Mouse (Mus musculus) ES-E14 (cell line): ENCODE data around the gene Acoxl. TPM values are rescaled to one million over a fixed set of nuclear protein-coding genes. Genes with fewer than 3 reads are reported as not detected.
A peak's percentile ranks its signal among the peaks of the same experiment; 100 is the strongest.

ENCODE experiments used
- DNase-seq: peaks from one replicate; pipeline ENCODE4 v3.0.0-alpha.2; 2013; ENCODE audit warnings: low read depth, low spot score
- H3K27ac ChIP-seq: 2 replicates; pipeline ENCODE4 v1.5.1; 2012; ENCODE audit warnings: low read depth, mild to moderate bottlenecking, low read length, moderate library complexity, mixed read lengths; ENCODE audit not compliant: poor library complexity, insufficient read depth, severe bottlenecking
- H3K36me3 ChIP-seq: 2 replicates; pipeline ENCODE4 v1.6.1; 2012; ENCODE audit warnings: mild to moderate bottlenecking, low read length, moderate library complexity, mixed read lengths; ENCODE audit not compliant: control insufficient read depth, poor library complexity, insufficient read depth, severe bottlenecking
- H3K4me1 ChIP-seq, 2 experiments: fragments of 150-350 bp in 1 of 2; sonication (generic) in 1 of 2; 2 replicates each; pipeline ENCODE4 v1.6.1; 2012; ENCODE audit warnings: low read length in 2 of 2, mild to moderate bottlenecking in 1 of 2, mixed read lengths in 1 of 2; ENCODE audit not compliant: control insufficient read depth in 2 of 2, insufficient read depth in 2 of 2, poor library complexity in 1 of 2
- H3K4me3 ChIP-seq, 2 experiments: fragments of 150-350 bp in 1 of 2; sonication (generic) in 1 of 2; 2 replicates each; pipeline ENCODE4 v1.5.1; 2012; ENCODE audit warnings: low read length in 2 of 2, low read depth in 1 of 2, mild to moderate bottlenecking in 1 of 2, mixed read lengths in 1 of 2; ENCODE audit not compliant: insufficient read depth in 1 of 2, poor library complexity in 1 of 2, severe bottlenecking in 1 of 2
- H3K9ac ChIP-seq: 2 replicates; pipeline ENCODE4 v1.6.1; 2012; ENCODE audit warnings: low read depth, mild to moderate bottlenecking, low read length, mixed read lengths; ENCODE audit not compliant: poor library complexity, insufficient read depth, severe bottlenecking
- H3K9me3 ChIP-seq: fragments of 150-350 bp; sonication (generic); 2 replicates; pipeline ENCODE4 v1.6.1; 2012; ENCODE audit warnings: low read depth, mild to moderate bottlenecking, low read length; ENCODE audit not compliant: control insufficient read depth, insufficient read depth
- CHD2 ChIP-seq: IDR thresholded peaks from 2 replicates; pipeline ENCODE4 v1.6.1; 2014; ENCODE audit warnings: mild to moderate bottlenecking, low read depth, low read length, inconsistent platforms
- HCFC1 ChIP-seq: IDR thresholded peaks from 2 replicates; pipeline ENCODE4 v1.6.1; 2012; ENCODE audit warnings: low read length, inconsistent platforms, borderline replicate concordance; ENCODE audit not compliant: insufficient read depth
- MAFK ChIP-seq: IDR thresholded peaks from 2 replicates; pipeline ENCODE4 v1.6.1; 2014; ENCODE audit warnings: mild to moderate bottlenecking, low read depth, low read length, inconsistent platforms; ENCODE audit not compliant: insufficient read depth
- ZC3H11A ChIP-seq: IDR thresholded peaks from 2 replicates; pipeline ENCODE4 v1.6.1; 2012; ENCODE audit warnings: low read depth, mild to moderate bottlenecking, inconsistent platforms, low read length, borderline replicate concordance
- ZNF384 ChIP-seq: IDR thresholded peaks from 2 replicates; pipeline ENCODE4 v1.6.1; 2012; ENCODE audit warnings: low read depth, low read length, inconsistent platforms
- in situ Hi-C, 2 experiments: fragments of 600-800 bp; cut with MboI; formaldehyde crosslinking; loops; one replicate each; pipeline ENCODE4 v1.15.1; 2025; ENCODE audit warnings: low sequenced_read_pairs in 2 of 2, inconsistent platforms in 1 of 2; ENCODE audit not compliant: unreplicated experiment in 2 of 2
- total RNA-seq: library from RNA; depleted of rRNA; stranded (reverse); fragments of 300-350 nt; gene quantifications from 2 replicates; pipeline ENCODE4 v1.2.3, GENCODE M21; 2012

Acoxl gene
- total RNA-seq, 1 experiment: 0.98 TPM

- H3K9ac ChIP-seq: peak overlapping the region; percentile 51
- in situ Hi-C loops: no loop called here
- no peak for TF ChIP-seq ZC3H11A
- TF ChIP-seq ZNF384: no peak
- TF ChIP-seq HCFC1: no peak
- no peak for TF ChIP-seq MAFK
- TF ChIP-seq CHD2: no peak
- H3K9me3 ChIP-seq: no peaks in the 10 kb centered on the region
- peaks cover 0 to 19% of the 10 kb centered on the region in 2 experiments; a peak in 3 of 4 replicates for H3K4me1 ChIP-seq
- H3K4me3 ChIP-seq: no peak overlapping the region; a peak in 1 of 4 replicates
- no peak for DNase-seq
- no peak overlapping the region for H3K27ac ChIP-seq
- H3K36me3 ChIP-seq: peaks cover 49% of the 10 kb centered on the region
Measured at GRCm38 (mm10) chr2:128152211-128152610, 313.5 kb downstream of the Acoxl start.

- Histone ChIP-seq H3K9me3 (no peaks in the 10 kb centered on the region), H3K27ac (no peak overlapping the region), H3K36me3 (peaks cover 45% of the 10 kb centered on the region), H3K4me1 (peaks cover 0 to 19% of the 10 kb centered on the region in 2 experiments; a peak in 3 of 4 replicates), H3K9ac (peak overlapping the region; percentile 51), H3K4me3 (peak overlapping the region in 1 of 2 experiments; percentile 16; a peak in 2 of 4 replicates)
- no peak for TF ChIP-seq ZC3H11A
- no peak for TF ChIP-seq CHD2
- no peak for TF ChIP-seq ZNF384
- no peak for TF ChIP-seq HCFC1
- TF ChIP-seq MAFK: no peak
- in situ Hi-C loops: no loop called here
- DNase-seq: no peak
Measured at GRCm38 (mm10) chr2:128152845-128153550, 314.3 kb downstream of the Acoxl start.

- Histone ChIP-seq H3K4me1 (peaks cover 0 to 19% of the 10 kb centered on the region in 2 experiments; a peak in 3 of 4 replicates), H3K36me3 (peaks cover 46% of the 10 kb centered on the region), H3K9me3 (no peaks in the 10 kb centered on the region), H3K4me3 (no peak overlapping the region), H3K9ac (no peak overlapping the region), H3K27ac (no peak overlapping the region)
- in situ Hi-C loops: no loop called here
- DNase-seq: no peak
- no peak for TF ChIP-seq HCFC1
- no peak for TF ChIP-seq CHD2
- TF ChIP-seq ZC3H11A: no peak
- no peak for TF ChIP-seq ZNF384
- TF ChIP-seq MAFK: no peak
Measured at GRCm38 (mm10) chr2:128153551-128153910, 314.9 kb downstream of the Acoxl start.

GRCm38 (mm10) chr2:128155412-128156066, 316.9 kb downstream of the Acoxl start:
- Histone ChIP-seq H3K4me1 (peaks cover 0 to 19% of the 10 kb centered on the region in 2 experiments; a peak in 3 of 4 replicates), H3K9ac (no peak overlapping the region), H3K9me3 (no peaks in the 10 kb centered on the region), H3K4me3 (no peak overlapping the region), H3K27ac (no peak overlapping the region), H3K36me3 (peaks cover 46% of the 10 kb centered on the region)
- no peak for TF ChIP-seq ZC3H11A
- TF ChIP-seq MAFK: no peak
- no peak for TF ChIP-seq CHD2
- no peak for TF ChIP-seq ZNF384
- no peak for TF ChIP-seq HCFC1
- DNase-seq: no peak
- in situ Hi-C loops: no loop called here
